Mouse (Mus musculus): ENCODE data around the gene Tubb2a.
A peak's percentile ranks its signal among the peaks of the same experiment; 100 is the strongest.

Gene Tubb2a

GRCm38 (mm10) chr13:34047526-34047925 lies 30.3 kb downstream of the Tubb2a start:
- no peak for DNase-seq

- peak; percentile 93 to 94 for DNase-seq
Measured at GRCm38 (mm10) chr13:34046421-34047012, 31.3 kb downstream of the Tubb2a start.

GRCm38 (mm10) chr13:34045511-34046249 lies 32.1 kb downstream of the Tubb2a start:
- DNase-seq = peak; percentile 69 to 82

- no peak for DNase-seq
Measured at GRCm38 (mm10) chr13:34043716-34044393, 34.0 kb downstream of the Tubb2a start.

DNA sequence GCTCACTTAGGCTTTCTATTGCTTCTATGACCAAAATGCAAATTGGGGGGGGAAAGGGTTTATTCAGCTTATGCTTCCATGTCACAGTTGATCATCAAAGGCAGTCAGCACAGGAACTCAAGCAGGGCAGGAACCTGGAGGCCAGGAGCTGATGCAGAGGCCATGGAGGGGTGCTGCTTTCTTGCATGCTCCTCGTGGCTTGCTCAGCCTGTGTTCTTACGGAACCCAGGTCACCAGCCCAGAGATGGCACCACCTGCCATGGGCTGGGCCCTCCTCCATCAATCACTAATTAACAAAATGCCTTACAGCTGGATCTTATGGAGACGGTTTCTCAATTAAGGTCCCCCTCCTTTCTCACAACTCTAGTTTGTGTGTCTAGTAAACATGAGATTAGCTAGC lies 37.7 kb downstream of the Tubb2a start:
- DNase-seq = peak in 1 of 2 experiments; percentile 64

- peak; percentile 63 to 83 for DNase-seq
Measured at GRCm38 (mm10) chr13:34038901-34039341, 38.9 kb downstream of the Tubb2a start.

DNA sequence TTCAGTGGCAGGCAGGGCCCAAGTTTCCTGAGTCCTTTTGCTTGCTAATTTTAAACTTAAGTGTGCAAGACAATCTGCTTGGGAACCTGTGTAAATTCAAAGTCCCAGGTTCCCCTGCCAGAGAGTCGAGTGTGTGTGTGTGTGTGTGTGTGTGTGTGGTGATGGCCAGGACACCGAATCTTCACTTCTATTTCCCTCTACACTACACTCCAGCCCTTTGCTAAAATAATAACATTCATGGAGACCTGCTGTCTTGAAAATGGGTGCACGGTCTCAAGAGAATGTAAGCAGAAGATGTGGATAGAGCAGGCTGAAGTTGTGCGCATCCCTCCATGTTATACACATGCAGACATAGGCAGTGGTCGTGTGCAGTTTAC lies 39.8 kb downstream of the Tubb2a start:
- no peak for DNase-seq

GRCm38 (mm10) chr13:34037172-34038055 lies 40.4 kb downstream of the Tubb2a start, which contains the start of gene Bphl:
Gene Bphl, plus strand, starts transcription at chr13:34037597.
- peak; percentile 98 for DNase-seq

GRCm38 (mm10) chr13:34036726-34037125 lies 41.1 kb downstream of the Tubb2a start:
- no peak for DNase-seq

GRCm38 (mm10) chr13:34035424-34035823 lies 42.4 kb downstream of the Tubb2a start:
- no peak for DNase-seq

GRCm38 (mm10) chr13:34032041-34032440 lies 45.8 kb downstream of the Tubb2a start:
- DNase-seq = no peak

Data from kidney, postnatal 25 days (tissue).